Comparison of ENCODE assay signal across 11 mouse cellular contexts in the genomic region with DNA sequence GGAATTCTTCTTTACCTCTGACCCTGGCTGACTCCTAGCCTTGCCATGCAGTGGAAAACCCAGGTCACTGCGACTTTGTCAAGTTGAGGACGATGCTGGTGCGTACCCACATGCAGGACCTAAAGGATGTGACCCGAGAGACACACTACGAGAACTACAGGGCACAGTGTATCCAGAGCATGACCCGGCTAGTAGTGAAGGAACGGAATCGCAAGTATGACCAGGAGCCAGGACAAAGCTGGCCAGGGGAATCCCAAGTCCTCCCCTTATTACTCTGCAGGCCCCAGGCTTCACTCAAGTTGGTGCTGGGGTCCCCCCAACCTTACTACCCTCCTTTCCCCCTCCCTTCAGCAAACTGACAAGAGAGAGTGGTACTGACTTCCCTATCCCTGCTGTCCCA. TPM values are rescaled to one million over a fixed set of nuclear protein-coding genes. Genes with fewer than 3 reads are reported as not detected.
A peak's percentile ranks its signal among the peaks of the same experiment; 100 is the strongest.
DNase-seq lines count a peak whose midpoint lies in the region; ATAC-seq and TF ChIP-seq lines count a peak whose summit lies in the region.
"Had no signal": no experiment of that assay in that cellular context is flagged by ENCODE, and none has a peak within 500 bp of the region (broad histone marks: within the 10 kb centered on the region; RNA-seq: fewer than 3 reads in every experiment).

No protein-coding gene starts in this region.

- H3K9me3 ChIP-seq in lung, embryonic 15.5 days = no peaks in the 10 kb centered on the region
- H3K9me3 ChIP-seq in heart, embryonic 15.5 days (replicated peaks) = no peaks in the 10 kb centered on the region
- no peaks in the 10 kb centered on the region for H3K9me3 ChIP-seq in liver, embryonic 15.5 days (replicated peaks)

- 0 out of 2 replicates have a peak, but pooled peaks cover 7% of the 10 kb centered on the region for H3K36me3 ChIP-seq in lung, embryonic 15.5 days
- H3K36me3 ChIP-seq in heart, embryonic 15.5 days = no peaks in the 10 kb centered on the region
- H3K36me3 ChIP-seq in liver, embryonic 15.5 days (replicated peaks) = 0 out of 2 replicates have a peak, but pooled peaks cover 7% of the 10 kb centered on the region

- H3K9ac ChIP-seq in lung, embryonic 15.5 days = no peak overlapping the region
- H3K9ac ChIP-seq in heart, embryonic 15.5 days = no peak overlapping the region
- H3K9ac ChIP-seq in liver, embryonic 15.5 days = no peak overlapping the region

- 85% methylated on average over 8 of the region's 8 CpGs for WGBS in lung, embryonic 15.5 days
- 86% methylated on average over 8 of the region's 8 CpGs for WGBS in heart, embryonic 15.5 days
- WGBS in liver, embryonic 15.5 days (ENCODE audit: insufficient replicate concordance) = 87% methylated on average over 8 of the region's 8 CpGs

- H3K4me2 ChIP-seq in lung, embryonic 15.5 days = peak overlapping the region; percentile 67; the same call in 1 of the 2 replicates
- peak overlapping the region; percentile 70 for H3K4me2 ChIP-seq in heart, embryonic 15.5 days
- 0 out of 2 replicates have a peak overlapping the region, but pooled peaks have one; percentile 87 for H3K4me2 ChIP-seq in liver, embryonic 15.5 days

- H3K27ac ChIP-seq in gastrocnemius, adult 2 months = peak overlapping the region; percentile 96; the same call in 1 of the 2 replicates
- H3K27ac ChIP-seq in lung, embryonic 15.5 days = no peak overlapping the region
- H3K27ac ChIP-seq in heart, embryonic 15.5 days = no peak overlapping the region
- H3K27ac ChIP-seq in liver, embryonic 15.5 days (replicated peaks) = no peak overlapping the region

- H3K27me3 ChIP-seq in lung, embryonic 15.5 days = no peaks in the 10 kb centered on the region
- H3K27me3 ChIP-seq in heart, embryonic 15.5 days = no peaks in the 10 kb centered on the region
- H3K27me3 ChIP-seq in liver, embryonic 15.5 days = no peaks in the 10 kb centered on the region

- intact Hi-C loops in gastrocnemius, adult 2 months (cut with DNase I) = loop anchor here (5.0 kb wide), 2 partner anchors 148 to 167 kb away; partner anchors contain the start of gene Supt4a

- peaks cover 68% of the 10 kb centered on the region for H3K4me1 ChIP-seq in lung, embryonic 15.5 days
- peaks cover 30% of the 10 kb centered on the region for H3K4me1 ChIP-seq in heart, embryonic 15.5 days (replicated peaks)
- H3K4me1 ChIP-seq in liver, embryonic 15.5 days (replicated peaks) = peaks cover 42% of the 10 kb centered on the region

- H3K4me3 ChIP-seq in gastrocnemius, adult 2 months = peak overlapping the region; percentile 87
- no peak overlapping the region for H3K4me3 ChIP-seq in lung, embryonic 15.5 days
- no peak overlapping the region for H3K4me3 ChIP-seq in heart, embryonic 15.5 days
- H3K4me3 ChIP-seq in liver, embryonic 15.5 days (replicated peaks) = no peak overlapping the region

- no peak for ATAC-seq in lung, embryonic 15.5 days (ENCODE audit: borderline replicate concordance, extremely low read depth, low FRiP score, low TSS enrichment)
- ATAC-seq in heart, embryonic 15.5 days (replicated peaks; ENCODE audit: insufficient number of reproducible peaks, insufficient read depth, low FRiP score, low read depth) = no peak
- ATAC-seq in liver, embryonic 15.5 days (ENCODE audit: insufficient read depth) = no peak

- no peak for TF ChIP-seq CTCF in gastrocnemius, adult 2 months (IDR thresholded peaks at IDR 0.05)

- DNase-seq in gastrocnemius, adult 2 months = no peak
- DNase-seq in gastrocnemius, postnatal 4 days (ENCODE audit: low spot score in 2 of 2) = no peak
- DNase-seq in lung, adult 18-20 months = no peak
- no peak for DNase-seq in layer of hippocampus, adult 8-10 months (ENCODE audit: low spot score in 2 of 2)
- DNase-seq in thymus, postnatal 36 days = no peak
- DNase-seq: cerebellum, postnatal 10 days; thymus, adult 2 months had no signal

RNA-seq across cellular contexts. Expression of gene Mtmr4, which starts 2.4 kb away (rescaled TPM):
- total RNA-seq in gastrocnemius, adult 2 months (2021) = 10 to 100 TPM; 10.6 to 12.4 TPM
- 10 to 100 TPM; 21.5 to 22.4 TPM for total RNA-seq in gastrocnemius, postnatal 4 days (2021)
- polyA plus RNA-seq in lung, embryonic 15.5 days (2015; fragmentation: Nextera tagmentation; extraction: Ambion mirVana) = 34.8 and 34.9 TPM in 2 replicates
- 13.1 and 18.4 TPM in 2 replicates for polyA plus RNA-seq in heart, embryonic 15.5 days (2015; fragmentation: Nextera tagmentation; extraction: Ambion mirVana)
- polyA plus RNA-seq in liver, embryonic 15.5 days (2015; fragmentation: Nextera tagmentation; extraction: Ambion mirVana) = 9.7 and 11.0 TPM in 2 replicates
- total RNA-seq in layer of hippocampus, adult 8-10 months (2022) = 100 to 1,000 TPM in 1 of 4 experiments, 10 to 100 TPM in 3; 75.1 to 105 (median 86.8) TPM

RNA-seq across cellular contexts. Expression of gene Sept4, which starts 20.9 kb away (rescaled TPM):
- total RNA-seq in gastrocnemius, adult 2 months (2021) = 10 to 100 TPM; 13.0 to 15.2 TPM
- 10 to 100 TPM; 59.0 to 78.8 TPM for total RNA-seq in gastrocnemius, postnatal 4 days (2021)
- 76.8 and 85.6 TPM in 2 replicates for polyA plus RNA-seq in lung, embryonic 15.5 days (2015; fragmentation: Nextera tagmentation; extraction: Ambion mirVana)
- 23.8 and 25.6 TPM in 2 replicates for polyA plus RNA-seq in heart, embryonic 15.5 days (2015; fragmentation: Nextera tagmentation; extraction: Ambion mirVana)
- polyA plus RNA-seq in liver, embryonic 15.5 days (2015; fragmentation: Nextera tagmentation; extraction: Ambion mirVana) = 11.6 and 12.6 TPM in 2 replicates
- total RNA-seq in layer of hippocampus, adult 8-10 months (2022) = 100 to 1,000 TPM; 174 to 201 (median 193) TPM

RNA-seq across cellular contexts. Expression of gene Gm11492, which starts 23.2 kb away (rescaled TPM):
- not detected for total RNA-seq in gastrocnemius, adult 2 months (2021)
- total RNA-seq in gastrocnemius, postnatal 4 days (2021) = not detected
- polyA plus RNA-seq in lung, embryonic 15.5 days (2015; fragmentation: Nextera tagmentation; extraction: Ambion mirVana) = not detected in 2 replicates
- not detected in 2 replicates for polyA plus RNA-seq in heart, embryonic 15.5 days (2015; fragmentation: Nextera tagmentation; extraction: Ambion mirVana)
- polyA plus RNA-seq in liver, embryonic 15.5 days (2015; fragmentation: Nextera tagmentation; extraction: Ambion mirVana) = not detected in 2 replicates
- total RNA-seq in layer of hippocampus, adult 8-10 months (2022) = not detected
- total RNA-seq: monocyte, adult 5-6 weeks had no signal
- polyA plus RNA-seq: thymus, adult 2 months had no signal

RNA-seq across cellular contexts. Expression of gene Hsf5, which starts 27.4 kb away (rescaled TPM):
- total RNA-seq in gastrocnemius, adult 2 months (2021) = not detected
- total RNA-seq in gastrocnemius, postnatal 4 days (2021) = under 1 TPM; 0.10 to 0.17 TPM
- polyA plus RNA-seq in lung, embryonic 15.5 days (2015; fragmentation: Nextera tagmentation; extraction: Ambion mirVana) = 0.15 and 0.21 TPM in 2 replicates
- polyA plus RNA-seq in heart, embryonic 15.5 days (2015; fragmentation: Nextera tagmentation; extraction: Ambion mirVana) = 0.08 and 0.09 TPM in 2 replicates
- not detected in 2 replicates for polyA plus RNA-seq in liver, embryonic 15.5 days (2015; fragmentation: Nextera tagmentation; extraction: Ambion mirVana)
- under 1 TPM; 0.45 to 0.77 (median 0.57) TPM for total RNA-seq in layer of hippocampus, adult 8-10 months (2022)
- total RNA-seq: monocyte, adult 5-6 weeks had no signal
